8 mouse cellular contexts compared by ENCODE assay signal in the genomic region with DNA sequence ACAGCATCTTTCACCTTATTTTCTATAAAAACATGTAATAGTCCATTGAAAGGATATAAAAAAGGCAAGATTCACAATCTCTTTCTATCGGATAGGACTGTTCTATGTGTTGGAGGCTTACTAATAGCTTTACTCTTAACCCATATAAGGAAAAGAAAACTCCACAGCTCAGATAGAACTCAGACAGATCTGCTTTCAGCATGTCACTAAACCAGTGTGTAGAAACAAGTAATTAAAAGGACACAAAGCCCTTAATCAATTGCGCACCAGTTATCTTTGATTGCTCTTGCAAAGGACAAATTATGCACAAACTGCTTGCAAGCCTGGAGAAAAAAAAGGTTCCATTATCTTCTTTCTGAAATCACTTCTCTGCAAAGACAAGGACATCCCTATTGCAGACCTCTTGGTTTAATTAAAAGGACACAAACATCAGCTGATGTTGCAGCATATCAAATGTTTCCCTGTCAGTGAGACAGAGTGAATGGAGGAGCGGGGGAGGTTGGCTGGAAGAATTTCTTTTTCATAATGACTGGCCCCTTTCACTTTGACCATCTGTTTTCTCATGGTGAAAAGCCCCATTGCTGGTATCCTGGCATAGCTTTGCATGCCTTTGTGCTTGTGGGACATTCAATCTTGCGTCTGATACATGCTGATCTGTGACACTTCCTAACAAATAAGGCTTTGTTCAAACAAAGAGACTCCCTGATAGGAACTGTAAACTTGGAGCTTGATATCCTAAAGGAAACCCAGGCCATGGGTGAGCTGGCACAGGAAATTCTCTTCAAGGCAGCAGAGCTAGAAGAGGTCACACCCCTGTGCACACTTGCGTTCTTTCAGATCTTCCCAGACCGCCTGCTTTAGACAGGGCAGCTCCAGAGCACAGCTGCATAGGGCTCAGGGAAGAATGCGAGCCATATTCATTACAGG.
DNase-seq lines count a peak whose midpoint lies in the region; ATAC-seq lines count a peak whose summit lies in the region.

No protein-coding gene starts in this region.

- no peak overlapping the region for H3K9ac ChIP-seq in embryonic facial prominence, embryonic 15.5 days

- no peaks in the 10 kb centered on the region for H3K4me1 ChIP-seq in embryonic facial prominence, embryonic 15.5 days

- peak; percentile 52 for DNase-seq in layer of hippocampus, adult 11-12 months (ENCODE audit: low spot score)
- DNase-seq in layer of hippocampus, postnatal 25 days (ENCODE audit: extremely low spot score in 1 of 2, low spot score in 1 of 2): no peak
- DNase-seq in heart, postnatal 4 days: peak; percentile 18
- DNase-seq in layer of hippocampus, postnatal 10 days (ENCODE audit: low spot score in 2 of 2): peak; percentile 19 to 36
- peak; percentile 79 for DNase-seq in mesoderm, embryonic 11.5 days (ENCODE audit: low read depth, low spot score)
- DNase-seq in yolk sac, embryonic 10.5 days (ENCODE audit: low spot score): peak; percentile 39

- no peaks in the 10 kb centered on the region for H3K9me3 ChIP-seq in embryonic facial prominence, embryonic 15.5 days (replicated peaks)

- H3K27me3 ChIP-seq in embryonic facial prominence, embryonic 15.5 days: no peaks in the 10 kb centered on the region

- no peak overlapping the region for H3K4me3 ChIP-seq in embryonic facial prominence, embryonic 15.5 days (replicated peaks)

- WGBS in embryonic facial prominence, embryonic 15.5 days: 35% methylated on average over 7 of the region's 7 CpGs

- no peaks in the 10 kb centered on the region for H3K36me3 ChIP-seq in embryonic facial prominence, embryonic 15.5 days

- no peak overlapping the region for H3K4me2 ChIP-seq in embryonic facial prominence, embryonic 15.5 days (replicated peaks)

- no peak overlapping the region for H3K27ac ChIP-seq in embryonic facial prominence, embryonic 15.5 days (replicated peaks)

- peak; percentile 82; the same call in 1 of the 2 replicates for ATAC-seq in embryonic facial prominence, embryonic 15.5 days (ENCODE audit: insufficient number of reproducible peaks, low FRiP score, low TSS enrichment, low read depth)
- no peak for ATAC-seq in activated CD4-positive, CD25-positive, alpha-beta regulatory T cell, adult 4 months

Comparison
In these comparisons a context has a peak if more than half of its experiments do, and no peak if none do; other contexts are left out.
1. DNase-seq: peak in layer of hippocampus, adult 11-12 months (single experiment), heart, postnatal 4 days (single experiment), layer of hippocampus, postnatal 10 days (2 of 2), mesoderm, embryonic 11.5 days (single experiment) and yolk sac, embryonic 10.5 days (single experiment); none in layer of hippocampus, postnatal 25 days (0 of 2).